Mouse (Mus musculus) layer of hippocampus, adult 2 months (tissue): ENCODE data around the gene Map7. TPM values are rescaled to one million over a fixed set of nuclear protein-coding genes. Genes with fewer than 3 reads are reported as not detected.

ENCODE experiments used
- DNase-seq, 2 experiments: peaks; one replicate each; pipeline ENCODE4 v3.0.0; 2022; ENCODE audit warnings: low spot score in 2 of 2
- H3K27ac ChIP-seq: fragments of 200-600 bp; 2 replicates; pipeline ENCODE4 v1.8.1; 2022
- H3K4me3 ChIP-seq: fragments of 200-600 bp; 2 replicates; pipeline ENCODE4 v1.8.1; 2022; ENCODE audit warnings: mild to moderate bottlenecking
- CTCF ChIP-seq: fragments of 200-600 bp; conservative IDR thresholded peaks from 2 replicates; pipeline ENCODE4 v1.8.1; 2022; ENCODE audit warnings: antibody characterized with exemption, mild to moderate bottlenecking, moderate library complexity
- total RNA-seq, 2 experiments: library from RNA; stranded (reverse); gene quantifications; 2 replicates each; pipeline ENCODE4 v1.2.3; 2021

The Map7 gene
- total RNA-seq, 2 experiments from 2014 or later: 109 to 127 TPM

DNA sequence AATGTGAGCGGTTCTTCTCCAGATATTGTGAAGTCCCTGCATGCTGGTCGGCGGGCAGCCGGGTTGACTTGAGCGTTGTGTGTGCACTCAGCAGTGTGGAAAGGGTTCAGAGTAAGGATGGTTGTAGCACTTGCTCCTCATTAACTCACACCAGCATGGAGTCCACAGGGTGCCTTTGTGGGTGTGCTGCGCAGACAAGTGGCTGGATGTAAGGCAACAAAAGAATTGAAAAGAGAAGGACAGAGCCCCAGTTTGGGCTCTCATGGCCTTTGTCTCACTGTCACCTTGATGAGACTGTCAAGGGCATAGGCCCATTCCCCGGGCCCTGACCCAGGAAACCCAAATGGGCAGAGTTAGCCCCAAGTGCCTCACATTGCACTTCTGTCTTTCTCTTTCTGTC is 116.2 kb downstream of the Map7 start:
- no peak for DNase-seq
- H3K27ac ChIP-seq: no peak overlapping the region
- no peak for TF ChIP-seq CTCF
- H3K4me3 ChIP-seq: no peak overlapping the region

DNA sequence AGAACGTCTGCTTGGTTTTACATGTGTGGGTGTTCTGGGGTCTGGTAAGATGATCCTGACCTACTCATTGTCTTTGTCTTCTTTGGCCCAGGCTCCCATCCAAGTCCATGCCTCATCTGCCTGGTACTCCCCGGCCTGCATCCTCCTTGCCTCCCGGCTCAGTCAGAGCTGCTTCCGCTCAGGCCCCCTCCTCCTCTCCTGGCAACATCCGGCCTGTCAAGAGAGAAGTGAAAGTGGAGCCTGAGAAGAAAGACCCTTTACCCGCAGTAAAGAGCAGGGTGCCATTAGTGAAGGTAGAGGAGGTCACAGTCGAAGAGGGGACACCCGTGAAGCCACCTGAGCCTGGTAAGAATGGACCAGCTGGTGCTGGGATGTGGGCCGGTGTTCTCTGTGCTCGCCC is 118.8 kb downstream of the Map7 start:
- no peak overlapping the region for H3K27ac ChIP-seq
- TF ChIP-seq CTCF: no peak
- H3K4me3 ChIP-seq: no peak overlapping the region

DNA sequence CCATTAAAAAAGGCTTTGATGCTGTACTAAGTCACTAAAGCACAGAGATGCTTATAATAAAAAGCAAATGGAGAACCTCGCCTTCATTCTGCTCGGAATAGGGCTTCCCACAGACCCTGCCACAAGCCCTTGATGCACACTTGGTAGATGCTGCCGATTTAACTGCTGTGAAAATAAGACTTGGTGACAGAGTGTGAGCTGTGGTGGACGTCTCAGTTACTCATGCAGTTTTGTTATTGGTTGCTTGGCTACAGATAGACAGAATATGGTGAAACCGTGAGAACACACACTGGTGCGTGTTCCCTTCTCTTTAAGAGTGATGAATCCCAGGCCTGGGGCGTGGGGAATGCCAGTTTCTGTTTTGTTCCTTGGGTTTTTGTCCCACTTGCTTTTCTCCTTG is 120.7 kb downstream of the Map7 start:
- no peak overlapping the region for H3K4me3 ChIP-seq
- DNase-seq: no peak
- no peak for TF ChIP-seq CTCF
- no peak overlapping the region for H3K27ac ChIP-seq

More for the DNA sequence above, 118.8 kb downstream of the Map7 start:
- no peak for DNase-seq

DNA sequence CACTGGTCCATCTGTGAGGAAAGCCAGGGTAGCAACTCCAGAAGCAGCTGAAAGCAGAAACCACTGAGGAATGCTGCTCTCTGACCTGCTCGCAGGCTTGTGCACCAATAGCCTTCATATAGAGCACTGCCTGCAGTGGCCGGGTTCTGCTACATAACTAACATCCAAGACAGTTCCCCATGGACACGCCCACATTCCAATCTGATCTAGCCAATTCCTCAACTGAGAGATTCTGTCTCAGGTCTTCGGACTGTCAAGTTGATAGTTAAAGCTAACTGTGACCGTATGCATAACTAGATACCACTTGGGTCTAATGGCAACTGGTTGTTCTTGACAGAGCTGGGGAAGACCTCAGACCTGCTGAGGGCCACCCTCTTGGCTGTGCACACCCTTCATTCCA is 124.1 kb downstream of the Map7 start:
- TF ChIP-seq CTCF: no peak
- Histone ChIP-seq H3K4me3 (no peak overlapping the region), H3K27ac (no peak overlapping the region)
- DNase-seq: no peak

DNA sequence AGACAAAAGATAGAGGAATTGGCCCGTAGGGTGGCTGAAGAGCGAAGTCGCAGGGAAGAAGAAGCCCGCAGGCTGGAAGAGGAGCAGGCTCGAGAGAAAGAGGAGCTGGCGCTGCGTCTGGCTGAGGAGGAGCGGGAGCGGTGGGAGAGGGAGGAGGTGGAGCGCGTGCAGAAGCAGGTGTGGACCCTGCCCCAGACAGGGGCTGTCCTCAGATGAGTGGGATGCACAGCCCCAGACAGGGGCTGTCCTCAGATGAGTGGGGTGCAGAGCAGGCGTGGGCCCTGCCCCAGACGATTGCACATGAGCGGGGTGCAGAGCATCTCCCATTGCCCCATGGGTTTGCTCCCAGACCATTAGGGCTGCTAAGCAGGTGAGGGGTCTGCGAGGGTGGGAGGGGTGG is 125.0 kb downstream of the Map7 start:
- no peak for TF ChIP-seq CTCF
- DNase-seq: no peak
- no peak overlapping the region for H3K27ac ChIP-seq
- H3K4me3 ChIP-seq: no peak overlapping the region

DNA sequence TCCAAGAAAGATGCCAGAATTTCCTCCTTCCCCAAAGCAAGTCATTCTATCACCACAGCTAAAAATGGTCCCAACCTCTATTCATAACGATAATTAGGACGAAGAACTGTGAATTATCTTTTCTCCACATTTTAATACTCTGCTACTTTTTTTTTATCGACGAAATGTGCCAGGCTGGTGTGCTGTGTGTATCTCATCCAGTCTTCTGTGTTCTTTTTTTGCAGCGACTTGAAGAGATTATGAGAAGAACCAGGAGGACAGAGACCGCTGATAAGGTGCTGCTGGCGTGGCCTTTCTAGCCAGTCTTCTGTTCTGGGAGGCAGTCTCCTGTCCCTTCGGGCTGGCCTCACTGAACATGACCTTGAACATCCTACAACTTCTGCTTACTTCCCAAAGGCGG is 125.8 kb downstream of the Map7 start:
- no peak for TF ChIP-seq CTCF
- H3K27ac ChIP-seq: no peak overlapping the region
- no peak for DNase-seq

DNA sequence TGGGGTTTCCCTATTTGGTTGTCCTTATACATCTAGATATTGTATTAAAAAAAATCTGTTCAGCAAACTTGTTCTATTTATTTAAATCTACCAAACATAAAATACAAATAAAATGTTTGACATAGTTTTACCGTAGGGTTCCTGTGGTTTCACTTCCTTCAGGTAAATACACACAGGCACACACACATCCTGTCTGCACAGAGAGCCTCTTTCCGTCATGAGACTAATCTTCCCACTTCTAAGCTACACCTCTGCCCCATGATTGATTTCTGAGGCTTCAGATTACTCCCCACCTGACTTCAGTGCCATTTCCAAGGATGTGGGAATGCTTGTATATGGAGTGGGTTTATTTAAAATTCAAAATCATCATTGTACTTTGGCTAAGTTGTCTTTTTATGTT is 133.2 kb downstream of the Map7 start:
- no peak overlapping the region for H3K27ac ChIP-seq
- DNase-seq: no peak
- TF ChIP-seq CTCF: no peak
- H3K4me3 ChIP-seq: no peak overlapping the region

More for the DNA sequence above, 125.8 kb downstream of the Map7 start:
- no peak overlapping the region for H3K4me3 ChIP-seq

DNA sequence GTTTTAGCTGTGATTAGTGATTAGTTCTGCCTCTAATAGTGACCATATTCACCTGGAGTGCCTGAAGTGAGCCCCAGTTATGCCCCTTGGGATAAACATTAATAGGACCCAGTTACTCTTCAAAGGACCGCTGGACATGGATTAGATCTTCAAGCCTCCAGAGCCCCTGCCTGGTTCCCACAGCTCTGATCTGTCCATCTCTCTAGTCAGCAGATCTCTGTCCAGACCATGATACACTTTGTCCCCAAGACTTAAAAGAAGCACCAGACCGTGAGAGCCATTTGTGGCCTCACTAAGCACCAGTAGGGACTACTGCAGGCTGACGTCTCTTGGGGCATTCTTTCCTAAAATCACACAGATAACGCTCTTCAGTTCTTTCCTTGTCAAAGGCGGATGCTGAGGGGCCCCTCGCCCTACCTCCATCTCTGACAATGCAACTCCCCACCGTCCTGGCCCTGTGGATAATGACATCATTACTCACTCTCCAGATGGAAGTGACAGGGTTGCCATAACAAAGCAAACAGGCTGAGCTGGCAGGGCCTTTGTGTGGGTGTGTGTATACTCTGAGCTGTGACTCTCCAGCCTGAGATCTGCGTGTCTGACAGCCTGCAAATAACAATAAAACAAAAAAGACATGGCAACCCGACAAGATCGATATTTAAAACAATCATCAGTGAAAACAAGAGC is 137.2 kb downstream of the Map7 start:
- Histone ChIP-seq H3K27ac (peak overlapping the region; percentile 91), H3K4me3 (peak overlapping the region; percentile 21; the same call in 1 of the 2 replicates)
- DNase-seq: peak; percentile 72 to 78
- TF ChIP-seq CTCF: no peak

DNA sequence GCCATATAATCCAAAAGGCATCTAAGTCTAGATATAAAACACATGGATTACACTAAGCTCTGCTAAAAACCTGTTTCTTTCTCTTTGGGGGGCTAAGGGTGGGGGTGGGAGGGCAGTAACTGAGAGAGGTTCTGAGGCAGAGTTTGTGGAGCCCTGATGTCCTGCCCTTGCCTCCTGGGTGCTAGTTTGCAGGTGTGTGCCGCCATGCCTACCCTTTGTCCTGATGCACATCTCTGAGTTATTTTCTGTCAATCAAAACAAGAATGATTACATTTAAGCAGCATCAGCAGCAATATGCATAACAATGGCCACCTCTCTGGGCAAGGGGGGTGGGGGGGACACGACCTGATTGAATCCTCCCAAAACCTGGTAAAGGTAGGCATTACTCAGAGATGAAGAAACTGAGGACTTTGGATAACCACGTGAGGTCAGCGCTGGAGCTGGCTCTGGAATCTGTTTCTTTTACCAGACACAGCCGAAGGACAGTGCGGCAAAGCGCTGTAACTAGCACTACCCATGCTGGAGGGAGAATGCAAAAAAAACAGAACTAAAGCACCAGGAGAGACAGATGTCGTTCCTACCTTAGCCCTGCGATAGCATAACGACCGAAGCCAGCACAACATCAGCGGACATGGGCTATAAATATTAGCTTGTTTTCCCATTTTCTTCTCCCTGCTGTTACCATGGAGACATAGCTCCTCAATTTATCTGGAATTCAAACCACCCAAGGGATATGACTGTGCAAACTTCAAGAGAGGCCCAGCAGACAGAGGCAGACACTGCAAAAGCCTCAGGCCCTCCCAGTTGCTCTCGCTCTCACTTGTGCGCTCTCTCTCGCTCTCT is 137.9 kb downstream of the Map7 start:
- peak; percentile 23 for DNase-seq

DNA sequence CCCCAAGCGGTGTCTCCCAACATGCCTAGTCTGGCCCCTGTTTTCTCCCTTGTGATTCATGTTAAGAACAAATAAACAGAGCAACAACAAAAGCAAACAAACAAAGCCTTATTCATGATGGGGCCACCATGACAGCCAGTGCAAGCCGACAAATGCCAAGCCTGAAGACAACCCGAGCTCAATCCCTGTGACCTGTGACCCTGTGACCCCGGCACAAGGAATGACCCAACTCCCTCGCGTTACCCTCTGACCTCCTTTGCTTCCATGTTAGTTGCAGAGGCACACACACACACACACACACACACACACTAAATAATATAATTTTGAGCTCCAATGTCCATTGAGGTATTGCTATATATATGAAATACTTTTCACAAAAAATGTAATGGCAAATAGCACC is 139.1 kb downstream of the Map7 start:
- no peak overlapping the region for H3K4me3 ChIP-seq
- TF ChIP-seq CTCF: no peak
- DNase-seq: no peak
- H3K27ac ChIP-seq: peak overlapping the region; percentile 91; the same call in 1 of the 2 replicates

More for the DNA sequence above, 137.9 kb downstream of the Map7 start:
- H3K4me3 ChIP-seq: peak overlapping the region; percentile 21
- no peak for TF ChIP-seq CTCF
- H3K27ac ChIP-seq: peak overlapping the region; percentile 91

DNA sequence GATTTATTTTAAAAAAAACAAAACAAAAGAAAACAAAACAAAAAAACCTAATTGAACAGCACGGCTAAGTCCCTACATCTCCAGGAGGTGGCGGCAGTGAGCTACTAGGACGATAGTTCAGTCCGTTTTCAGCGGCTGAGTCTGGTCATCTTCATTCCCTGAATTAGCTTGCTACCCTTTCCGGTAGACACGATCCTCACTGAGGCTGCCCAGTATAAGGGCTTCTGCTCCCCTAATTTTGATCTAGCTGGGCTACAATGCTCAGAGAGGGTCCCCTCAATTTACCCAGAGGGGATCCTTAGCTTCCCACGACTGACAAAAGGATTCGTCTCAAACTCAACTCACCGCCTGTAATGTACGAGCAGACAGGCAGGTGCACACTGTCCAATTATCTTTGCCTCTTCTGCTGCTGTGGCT is 142.2 kb downstream of the Map7 start:
- H3K4me3 ChIP-seq: peak overlapping the region; percentile 50
- peak overlapping the region; percentile 2; the same call in 1 of the 2 replicates for H3K27ac ChIP-seq
- DNase-seq: peak; percentile 60 to 83
- TF ChIP-seq CTCF: peak; percentile 97

DNA sequence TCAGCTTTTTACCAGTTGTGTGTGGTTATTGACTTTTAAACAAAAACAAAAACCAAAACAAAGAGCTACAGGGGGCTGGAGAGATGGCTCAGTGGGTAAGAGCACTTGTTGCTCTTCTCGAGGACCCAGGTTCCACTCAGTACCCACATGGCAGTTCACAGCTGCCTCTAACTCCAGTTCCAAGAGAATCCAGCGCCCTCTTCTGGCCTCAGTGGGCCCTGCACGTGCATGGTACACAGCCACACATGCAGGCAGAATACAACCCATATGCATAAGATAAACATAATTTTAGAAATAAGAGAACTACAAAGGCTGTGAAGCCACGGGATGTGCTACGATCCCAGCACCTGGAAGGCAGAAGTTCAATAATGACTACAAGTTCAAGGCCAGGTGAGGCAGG is 147.7 kb downstream of the Map7 start:
- Histone ChIP-seq H3K4me3 (no peak overlapping the region), H3K27ac (no peak overlapping the region)
- DNase-seq: no peak
- TF ChIP-seq CTCF: peak; percentile 47

DNA sequence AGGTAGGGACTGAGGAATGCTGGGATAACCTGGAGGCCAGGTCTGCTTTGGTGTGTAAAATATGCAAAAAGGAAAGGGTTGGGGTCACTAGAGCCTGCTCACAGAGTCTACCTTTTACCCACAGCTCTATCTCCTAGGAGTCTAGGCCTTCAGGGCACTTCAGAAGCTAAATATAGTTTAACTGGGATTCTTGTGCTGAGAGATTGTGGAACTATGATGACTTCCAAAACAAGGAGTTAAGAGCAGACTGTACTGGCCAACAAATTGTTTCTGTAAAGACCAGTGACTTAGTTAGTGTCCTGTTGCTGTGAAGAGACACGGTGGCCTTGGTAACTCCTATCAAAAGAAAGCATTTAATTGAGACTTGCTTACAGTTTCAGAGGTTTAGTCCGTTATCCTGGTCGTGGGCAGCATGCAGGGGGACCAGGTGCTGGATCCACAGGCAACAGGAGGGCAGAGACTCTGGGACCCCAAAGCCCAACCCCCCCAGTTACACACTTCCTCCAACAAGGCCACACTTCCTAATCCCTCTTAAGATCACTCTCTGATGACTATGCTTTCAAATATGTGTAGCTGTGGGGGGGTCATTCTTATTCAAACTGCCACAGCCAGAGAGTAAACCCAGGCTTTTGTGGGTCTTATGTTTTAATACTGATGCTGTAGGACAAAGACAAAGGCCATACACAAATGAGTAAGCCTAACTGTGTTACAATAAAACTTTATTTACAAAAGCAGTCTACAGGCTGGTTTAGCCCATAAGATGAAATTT is 150.1 kb downstream of the Map7 start:
- no peak overlapping the region for H3K4me3 ChIP-seq
- no peak overlapping the region for H3K27ac ChIP-seq
- DNase-seq: no peak
- no peak for TF ChIP-seq CTCF
